Mouse (Mus musculus) monocyte, adult 5-6 weeks (primary cell): Measurements from ENCODE around the gene Shh. TPM values are rescaled to one million over a fixed set of nuclear protein-coding genes. Genes with fewer than 3 reads are reported as not detected.

Experiments used
- ATAC-seq: fragments of 153-309, 156-312 bp; replicated peaks from 2 replicates; pipeline ENCODE4 v1.8.0; 2017; ENCODE audit warnings: mild to moderate bottlenecking; ENCODE audit not compliant: low TSS enrichment, insufficient number of reproducible peaks, severe bottlenecking, poor library complexity, low FRiP score
- total RNA-seq: library from RNA; stranded (forward); fragments of 200-1000, 200-491, 200-594 nt; gene quantifications from 3 replicates; pipeline ENCODE4 v1.2.3, GENCODE M21; 2017

The Shh gene
- total RNA-seq, 1 experiment from 2014 or later = not detected

DNA sequence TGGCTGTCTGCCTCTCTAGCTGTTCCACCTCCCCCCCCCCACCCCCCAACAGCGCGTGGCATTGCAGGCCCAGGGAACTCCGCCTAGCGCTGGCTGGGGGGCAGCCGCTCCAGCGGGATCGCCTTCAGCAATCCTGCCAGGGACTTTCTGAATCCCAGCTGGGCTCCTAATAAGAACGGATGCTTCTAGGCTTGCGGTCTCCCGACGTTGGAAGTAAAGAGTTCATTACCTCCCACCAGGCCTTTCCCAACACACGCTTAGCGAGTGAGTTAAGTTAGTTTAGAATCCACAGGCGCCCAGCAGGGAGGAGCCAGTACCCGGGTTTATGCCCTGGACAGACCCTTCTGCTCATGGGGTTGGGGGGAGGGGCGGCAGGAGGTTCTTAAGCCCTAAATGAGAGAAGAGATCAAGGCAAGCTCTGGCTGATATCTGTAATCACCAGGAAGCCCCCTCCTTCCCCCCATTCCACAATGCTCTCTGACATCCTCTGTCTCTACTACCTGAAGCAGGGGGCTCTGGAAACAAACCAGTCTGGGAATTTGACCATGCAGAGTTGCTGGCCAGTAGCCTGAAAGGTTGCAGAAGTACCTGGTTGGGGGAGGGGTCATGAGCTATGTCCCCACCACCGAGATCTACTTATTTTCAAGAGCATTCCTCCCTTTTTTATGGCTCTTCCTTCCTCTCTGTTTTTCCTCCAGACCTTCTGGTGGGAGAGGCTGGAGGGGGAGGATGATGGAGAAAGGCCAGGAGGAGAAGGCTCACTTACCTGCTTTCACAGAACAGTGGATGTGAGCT lies 6.3 kb downstream of the Shh start:
- no peak for ATAC-seq

DNA sequence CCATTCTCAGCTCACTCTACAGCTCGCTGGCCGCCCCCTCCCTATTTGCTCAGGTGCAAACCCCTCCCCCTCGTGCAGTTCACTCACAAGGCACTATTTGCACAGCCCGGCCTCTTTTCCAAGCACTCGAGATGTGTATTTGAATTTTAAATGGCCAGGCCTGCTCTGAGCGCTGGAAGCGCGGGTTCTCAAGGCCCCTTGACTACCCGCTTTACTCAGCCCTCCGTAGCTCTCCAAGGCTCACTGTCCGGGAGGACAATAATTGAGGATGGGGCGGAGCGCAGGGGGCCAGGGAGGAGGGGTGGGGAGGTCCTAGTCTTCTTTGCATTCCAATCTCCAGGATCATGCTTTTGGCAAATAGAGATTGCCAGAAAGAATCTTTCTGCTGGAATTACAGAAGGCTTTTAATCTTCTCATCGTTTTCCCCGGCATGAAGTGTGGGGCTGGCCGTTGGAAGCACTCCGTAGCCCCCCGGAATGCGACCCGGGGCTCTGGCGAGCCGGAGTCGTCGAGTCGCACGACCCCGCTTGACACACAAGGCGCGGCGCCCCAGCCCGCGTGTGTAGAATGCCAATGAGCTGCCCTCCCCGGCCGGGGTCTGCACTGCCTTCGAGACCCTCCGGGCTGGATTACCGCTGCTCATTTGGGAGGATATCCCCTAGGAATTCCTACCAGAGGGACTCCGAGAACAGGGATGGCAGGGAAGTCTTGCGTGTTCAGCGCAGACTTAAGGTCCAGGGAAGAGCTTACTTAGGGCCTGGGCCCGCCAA lies 7.4 kb downstream of the Shh start:
- no peak for ATAC-seq

DNA sequence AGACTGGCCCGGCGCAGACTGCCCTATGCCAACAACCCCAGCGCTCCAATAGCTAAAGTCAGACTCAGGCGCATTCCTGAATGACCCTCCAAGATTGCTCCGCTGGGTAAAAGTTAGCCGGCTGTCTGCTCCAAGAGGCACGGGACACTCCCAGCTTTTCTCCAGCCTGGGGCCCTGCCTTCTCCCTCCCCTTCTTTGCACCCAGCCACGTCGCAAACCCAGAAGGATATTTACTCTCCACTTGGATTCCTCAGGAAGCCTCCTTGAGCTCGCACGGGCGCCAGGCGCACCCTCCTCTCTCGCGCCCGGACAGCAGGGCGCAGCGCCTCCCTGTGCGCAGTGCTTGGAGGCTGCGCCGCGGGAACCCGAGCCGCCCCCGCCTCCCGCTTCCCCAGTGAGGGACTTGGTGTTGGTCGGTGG lies 8.2 kb downstream of the Shh start:
- ATAC-seq = no peak

DNA sequence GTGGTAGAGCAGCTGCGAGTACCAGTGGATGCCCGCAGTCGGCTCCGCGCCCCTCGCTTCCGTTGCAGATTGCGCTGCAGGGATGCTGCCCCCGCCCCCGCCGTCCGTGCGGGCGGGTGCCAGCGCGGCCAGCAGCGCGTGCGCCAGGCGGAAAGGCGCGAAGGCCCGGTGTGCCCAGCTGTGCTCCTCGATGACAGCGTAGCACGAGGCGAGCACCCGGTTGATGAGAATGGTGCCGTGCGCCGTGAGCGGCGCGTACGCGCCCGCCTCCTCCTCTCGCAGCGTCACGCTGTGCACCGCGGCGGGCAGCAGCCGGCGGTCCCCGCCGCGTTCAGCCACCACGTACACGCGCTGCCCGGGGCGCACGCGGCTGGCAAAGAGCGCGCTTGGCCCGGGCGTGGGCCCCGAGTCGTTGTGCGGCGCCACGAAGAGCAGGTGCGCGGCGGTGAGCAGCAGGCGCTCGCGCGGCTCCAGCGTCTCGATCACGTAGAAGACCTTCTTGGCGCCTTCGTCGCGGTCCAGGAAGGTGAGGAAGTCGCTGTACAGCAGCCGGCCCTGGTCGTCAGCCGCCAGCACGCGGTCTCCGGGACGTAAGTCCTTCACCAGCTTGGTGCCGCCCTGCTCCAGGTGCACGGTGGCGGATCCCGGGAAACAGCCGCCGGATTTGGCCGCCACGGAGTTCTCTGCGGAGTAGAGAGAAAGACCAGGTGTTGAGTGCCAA lies 9.0 kb downstream of the Shh start:
- no peak for ATAC-seq

DNA sequence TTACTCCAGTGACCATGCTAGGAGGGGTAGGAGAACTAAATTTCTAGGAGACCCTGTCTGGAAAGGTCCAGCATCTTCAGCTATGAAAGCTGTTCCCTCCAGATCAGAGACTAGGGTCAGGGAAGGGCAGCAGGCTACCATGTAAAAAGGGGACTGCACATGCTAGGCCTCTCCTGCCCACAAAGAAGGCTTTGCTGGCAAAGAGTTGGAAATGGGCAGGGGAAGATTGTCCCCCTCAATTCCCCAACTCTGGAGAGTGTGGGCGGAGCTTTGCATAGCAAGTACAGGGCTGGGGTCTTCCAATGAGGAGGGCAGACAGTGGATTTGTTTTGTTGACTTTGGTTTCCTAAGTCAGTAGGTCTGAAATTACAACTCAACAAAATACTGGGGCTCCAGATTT lies 10.7 kb downstream of the Shh start:
- ATAC-seq = no peak

DNA sequence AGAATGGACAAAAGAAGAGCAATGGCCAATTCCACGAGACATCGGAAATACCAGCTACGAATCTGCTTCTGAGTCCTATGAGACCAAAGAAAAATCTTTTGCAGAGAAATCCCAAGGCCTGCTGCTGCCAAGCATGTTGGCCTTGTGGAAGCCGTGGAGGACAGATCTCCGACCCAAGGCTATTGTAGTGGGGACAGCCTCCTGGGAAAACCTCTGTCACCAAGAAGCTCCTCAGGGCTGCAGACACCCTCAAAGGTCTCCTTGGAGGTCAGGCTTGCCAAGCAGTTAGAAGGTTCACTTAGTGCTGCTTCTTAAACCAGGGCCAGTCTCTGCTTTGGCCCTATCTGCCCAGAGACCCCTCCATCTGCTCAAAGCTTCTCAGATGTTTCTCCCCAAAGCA lies 11.3 kb downstream of the Shh start:
- no peak for ATAC-seq

DNA sequence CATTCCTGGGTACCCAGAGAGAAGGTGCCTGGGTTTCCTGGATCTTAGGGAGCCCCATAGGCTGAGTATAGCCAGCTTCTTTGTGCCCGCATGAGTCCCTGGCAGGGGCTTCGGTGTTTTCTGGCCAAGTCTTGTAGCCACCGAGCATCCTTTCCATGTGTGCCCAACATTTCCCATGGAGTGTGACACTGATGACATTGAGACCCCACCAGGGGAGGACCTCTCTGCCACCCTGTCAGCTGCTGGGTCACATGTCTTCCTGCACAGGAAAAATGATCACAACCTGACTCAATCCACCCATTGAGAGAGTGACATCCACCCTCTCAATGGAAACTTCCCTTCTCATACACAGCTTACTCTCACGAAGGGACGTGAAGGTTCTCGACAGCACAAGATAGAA lies 12.5 kb downstream of the Shh start:
- no peak for ATAC-seq

DNA sequence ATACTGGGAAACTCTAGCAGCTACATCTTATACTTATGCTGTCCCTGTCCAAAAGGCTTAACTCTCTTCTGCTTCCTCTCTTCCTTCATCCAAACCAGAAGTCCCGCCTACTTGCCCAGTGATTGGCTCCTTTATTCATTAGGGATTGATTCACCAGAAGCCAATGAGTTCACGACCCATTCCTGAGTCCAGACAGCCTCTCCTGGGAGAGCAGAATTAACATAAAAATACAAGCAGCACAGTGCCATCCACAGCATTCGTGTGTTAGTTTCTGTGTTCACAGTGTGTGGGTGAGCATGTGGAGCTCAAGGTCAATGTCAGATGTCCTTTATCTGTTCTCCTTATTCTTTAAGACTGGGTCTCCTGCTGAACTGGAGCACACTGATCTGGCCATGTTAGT lies 13.5 kb downstream of the Shh start:
- ATAC-seq = no peak

DNA sequence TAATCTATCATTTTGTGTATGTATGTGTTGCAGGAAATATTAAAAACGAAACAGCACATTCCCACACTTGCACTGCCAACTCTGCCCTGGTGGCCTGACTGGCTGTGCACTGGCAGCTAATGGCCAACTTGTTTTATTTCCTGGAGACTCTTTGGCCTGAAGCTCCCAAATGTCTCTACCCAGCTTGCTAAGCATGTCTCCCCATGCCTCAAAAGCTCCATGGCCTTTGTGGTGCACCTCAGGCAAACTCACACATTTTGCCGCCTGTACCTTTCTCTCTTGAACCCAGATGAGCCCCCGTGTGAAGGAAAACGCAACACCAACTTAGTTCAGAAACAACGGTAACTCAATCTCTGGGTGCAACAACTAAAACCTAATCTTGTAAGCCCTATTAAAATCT lies 14.0 kb downstream of the Shh start:
- ATAC-seq = no peak

DNA sequence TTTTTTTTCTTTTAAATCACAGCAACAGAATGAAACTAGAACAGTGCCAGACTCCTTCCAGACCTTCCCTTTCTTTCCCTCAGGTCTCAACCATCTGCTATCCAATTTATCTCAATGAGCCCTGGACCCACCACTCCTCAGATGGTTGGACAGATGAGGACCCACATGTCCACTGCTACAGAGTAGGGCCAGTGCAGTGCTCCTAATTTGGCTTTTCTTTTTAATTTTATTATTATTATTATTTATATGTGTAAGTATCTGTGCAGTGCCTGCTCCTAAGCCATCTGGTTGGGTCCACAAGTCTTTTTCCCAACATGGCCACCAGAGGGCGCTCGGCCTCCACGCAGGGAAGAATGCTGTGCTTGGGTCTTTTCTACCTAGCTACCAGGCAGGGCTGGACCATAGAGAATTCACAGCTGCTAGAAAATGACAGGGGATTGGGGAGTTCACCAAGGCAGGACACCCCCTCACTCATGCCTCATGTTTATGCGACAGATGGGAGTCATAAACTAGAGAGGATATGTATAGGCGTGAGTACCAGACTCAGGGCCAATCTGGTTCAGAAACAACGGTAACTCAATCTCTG lies 15.9 kb downstream of the Shh start:
- ATAC-seq = no peak

DNA sequence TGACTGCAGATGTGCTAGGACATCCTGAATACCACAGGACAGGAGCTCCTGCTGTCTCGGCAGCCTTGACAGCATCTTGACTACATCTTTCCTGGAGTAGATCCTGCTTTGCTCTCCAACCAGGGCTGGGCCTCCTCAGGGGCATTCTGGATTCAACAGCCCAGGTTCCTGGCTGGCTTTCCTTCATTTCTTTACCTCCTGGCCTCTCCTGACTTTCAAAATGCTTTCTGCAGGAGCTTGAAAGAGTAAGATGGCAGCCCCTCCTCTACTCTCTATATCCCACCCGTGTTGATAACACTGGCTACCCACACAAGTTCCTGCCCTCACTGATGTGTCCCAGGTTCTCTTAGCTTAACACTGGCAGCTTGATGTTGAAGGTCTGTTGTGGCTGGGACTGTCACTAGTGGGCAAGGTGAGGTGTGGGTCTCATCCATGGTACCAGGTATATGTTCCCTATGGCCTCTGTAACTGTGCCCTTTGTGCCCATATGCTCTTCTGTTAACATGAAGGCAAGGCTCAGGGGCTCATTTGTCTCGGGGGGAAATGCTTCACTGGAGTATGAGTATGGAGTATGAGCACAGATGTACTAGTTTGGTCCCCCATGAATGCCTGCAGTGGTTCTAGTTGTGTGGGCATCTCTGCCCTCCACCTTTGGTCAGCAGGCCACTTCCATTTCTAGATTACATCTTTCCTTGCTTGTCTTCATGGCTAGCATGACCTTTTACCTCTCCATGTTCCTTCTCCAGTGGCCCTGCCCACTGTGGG lies 16.7 kb downstream of the Shh start:
- no peak for ATAC-seq

DNA sequence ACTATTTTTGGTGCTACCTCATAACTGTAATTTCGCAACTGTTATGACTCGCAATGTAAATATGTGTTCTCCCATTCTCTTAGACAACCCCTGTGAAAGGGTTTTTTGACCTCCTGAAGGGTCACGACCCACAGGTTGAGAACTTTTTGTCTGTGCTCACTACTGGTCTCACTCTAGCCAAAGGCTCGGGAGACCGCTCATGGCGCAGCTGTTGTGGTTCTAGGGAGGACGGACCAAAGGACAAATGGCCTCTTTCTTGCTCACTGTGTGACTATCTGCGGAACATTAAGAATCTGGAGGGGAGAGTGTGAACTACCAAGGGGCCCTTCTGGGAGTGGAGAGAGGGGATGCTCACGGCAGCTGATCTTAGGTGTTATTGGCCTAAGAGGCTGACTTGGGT lies 41.1 kb downstream of the Shh start:
- ATAC-seq = no peak

DNA sequence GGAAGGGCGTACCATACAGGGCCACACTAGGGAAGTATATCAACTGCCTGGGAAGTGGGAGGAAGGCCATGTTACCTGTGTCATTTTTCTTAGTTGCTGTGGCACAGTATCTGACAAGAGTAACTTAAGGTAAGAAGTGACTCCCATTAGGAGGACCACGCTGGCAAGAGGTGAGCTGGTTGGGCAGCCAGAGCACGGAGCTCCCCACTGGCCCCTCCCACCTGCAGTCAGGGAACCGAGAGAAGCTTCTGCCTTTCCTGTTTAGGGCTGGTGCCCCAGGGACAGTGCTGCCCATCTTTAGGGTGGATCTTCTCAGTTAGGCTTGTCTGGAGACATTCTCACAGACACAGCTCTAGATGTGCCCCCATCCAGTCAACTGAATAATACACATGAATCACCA lies 43.3 kb downstream of the Shh start:
- no peak for ATAC-seq

DNA sequence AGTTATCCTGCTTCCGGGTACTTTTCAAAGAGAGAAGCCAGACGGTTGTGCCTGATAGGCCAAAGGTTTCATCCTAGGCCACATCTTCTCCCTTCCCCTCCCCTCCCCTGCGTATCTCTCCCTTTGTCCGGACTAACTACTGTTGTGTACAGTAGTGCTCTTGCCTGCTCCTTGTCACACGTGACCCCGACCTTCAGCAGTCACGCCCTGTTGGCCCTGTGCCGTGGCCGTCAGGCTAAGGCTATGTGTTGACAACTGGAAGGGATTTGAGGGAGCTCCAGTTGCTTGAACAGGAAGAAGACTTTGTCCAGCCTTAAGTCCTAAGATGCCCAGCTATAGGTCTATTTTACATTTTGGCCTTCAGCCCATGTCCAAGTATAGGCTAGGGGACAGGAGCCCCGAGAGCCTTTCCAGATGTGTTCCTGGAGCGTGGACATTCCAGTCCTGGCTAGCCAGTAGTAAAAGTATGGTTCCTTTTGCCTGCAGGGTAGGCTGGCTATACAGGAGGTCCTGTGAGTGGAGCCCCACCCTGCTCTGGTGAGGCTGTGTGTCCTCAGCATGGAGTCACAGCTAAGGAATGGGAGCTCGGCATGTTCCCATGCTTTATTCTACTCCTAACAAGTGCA lies 47.3 kb downstream of the Shh start:
- ATAC-seq = no peak

DNA sequence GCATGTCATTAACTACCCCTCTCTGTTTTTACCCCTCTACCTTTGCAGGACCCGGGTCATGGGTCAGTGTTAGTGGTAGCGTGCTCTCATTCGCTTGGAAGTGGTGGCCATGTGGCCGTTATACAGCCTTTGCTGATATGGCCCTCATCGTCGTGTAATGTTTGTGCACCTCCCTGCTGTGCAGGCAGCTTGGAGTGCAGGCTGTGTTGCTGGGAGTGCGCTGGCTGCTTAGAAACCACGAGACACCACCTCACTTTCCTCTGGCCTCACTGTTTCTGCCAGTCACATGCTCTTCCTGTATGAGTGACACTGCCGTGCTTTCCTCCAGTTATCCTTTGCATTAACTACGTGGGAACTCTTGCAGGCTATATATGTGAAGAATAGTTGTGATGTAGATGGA lies 48.3 kb downstream of the Shh start:
- no peak for ATAC-seq

DNA sequence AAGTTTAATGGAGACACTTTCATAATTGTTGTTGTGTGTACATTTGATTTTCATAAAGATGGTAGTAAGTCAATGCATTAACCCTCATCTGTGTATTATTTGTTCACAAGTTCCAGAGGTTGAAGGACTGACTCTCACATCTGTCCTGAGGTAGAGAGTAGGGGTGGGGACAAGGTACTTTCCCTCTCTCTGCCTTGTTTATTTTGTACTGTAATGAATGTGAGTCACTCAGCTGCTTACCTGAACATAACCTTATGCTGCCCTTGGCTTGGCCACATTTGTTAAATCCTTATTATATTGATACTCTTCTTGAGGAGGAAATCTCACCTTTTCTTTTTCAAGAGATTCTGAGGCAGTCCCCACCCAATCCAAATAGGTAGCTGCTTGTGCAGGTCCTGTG lies 51.0 kb downstream of the Shh start:
- ATAC-seq = no peak

DNA sequence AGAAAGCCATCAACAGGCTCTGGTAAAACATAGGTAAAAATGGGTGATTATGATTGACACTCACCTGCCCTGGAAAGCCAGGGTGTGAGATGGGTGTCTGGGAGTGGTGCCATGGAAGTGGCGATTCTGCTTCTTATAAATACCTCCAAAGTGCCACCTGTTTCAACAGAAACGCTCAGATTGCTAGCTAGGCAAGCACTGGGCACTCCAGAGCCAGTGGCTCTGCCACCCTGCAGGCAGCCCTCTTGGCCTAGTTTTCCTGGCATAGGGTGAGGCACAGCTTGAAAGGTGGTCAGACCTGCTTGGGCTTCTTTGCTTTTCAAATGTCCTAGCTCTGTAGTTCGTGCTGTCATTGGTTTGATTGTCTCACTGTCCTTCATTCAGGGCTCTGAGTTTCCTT lies 53.0 kb downstream of the Shh start:
- no peak for ATAC-seq

DNA sequence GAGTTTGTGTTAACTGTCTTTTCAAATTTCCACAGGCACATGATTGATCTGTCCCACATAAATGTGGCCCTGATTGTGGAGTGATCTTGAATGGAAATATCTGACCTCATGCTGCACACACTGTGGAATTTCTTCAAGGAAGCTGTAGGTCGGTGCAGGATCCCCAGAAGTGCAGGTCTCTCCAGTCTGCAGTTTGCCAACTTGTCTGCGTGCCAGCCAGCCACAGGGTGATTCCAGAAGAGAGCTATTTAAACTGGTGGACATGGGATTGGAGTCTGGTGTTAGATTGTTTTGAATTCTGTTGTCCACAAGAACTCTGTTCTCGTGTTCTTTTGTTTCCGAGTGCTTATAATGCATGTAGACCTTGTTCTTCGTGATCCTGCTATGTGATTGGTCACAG lies 53.5 kb downstream of the Shh start:
- ATAC-seq = no peak
